Comparison of ENCODE assay signal across 9 mouse cellular contexts in genomic region chr8:70351035-70351999, GRCm38 (mm10). TPM values are rescaled to one million over a fixed set of nuclear protein-coding genes. Genes with fewer than 3 reads are reported as not detected.
DNase-seq lines count a peak whose midpoint lies in the region; ATAC-seq and TF ChIP-seq lines count a peak whose summit lies in the region.
"Had no signal": no experiment of that assay in that cellular context is flagged by ENCODE, and none has a peak within 500 bp of the region (broad histone marks: within the 10 kb centered on the region; RNA-seq: fewer than 3 reads in every experiment).

No protein-coding gene starts in this region.

- peaks cover 3% of the 10 kb centered on the region for H3K36me3 ChIP-seq in heart, adult 2 months (ENCODE audit: control insufficient read depth, insufficient read depth, low read length)
- H3K36me3 ChIP-seq in hindbrain, embryonic 15.5 days: no peaks in the 10 kb centered on the region
- peaks cover 26% of the 10 kb centered on the region for H3K36me3 ChIP-seq in midbrain, embryonic 13.5 days

- WGBS in heart, adult 2 months: 38% methylated on average over 15 of the region's 15 CpGs
- WGBS in hindbrain, embryonic 15.5 days: 56% methylated on average over 15 of the region's 15 CpGs
- 62% methylated on average over 15 of the region's 15 CpGs for WGBS in midbrain, embryonic 13.5 days

- ATAC-seq in hindbrain, embryonic 15.5 days (ENCODE audit: low FRiP score, low read depth): no peak
- no peak for ATAC-seq in midbrain, embryonic 13.5 days
- no peak; the same call in 1 of the 2 replicates for ATAC-seq in erythroid progenitor cell, adult 5-6 weeks (replicated peaks; ENCODE audit: low FRiP score, poor library complexity, severe bottlenecking)

- TF ChIP-seq EP300 in heart, adult 2 months (IDR thresholded peaks at IDR 0.05; ENCODE audit: insufficient read depth, low read depth, low read length): no peak

- H3K9me3 ChIP-seq in hindbrain, embryonic 15.5 days: no peaks in the 10 kb centered on the region
- H3K9me3 ChIP-seq in midbrain, embryonic 13.5 days: no peaks in the 10 kb centered on the region

- H3K79me2 ChIP-seq in heart, adult 2 months (replicated peaks; ENCODE audit: control insufficient read depth, insufficient read depth, low read length): peaks cover 13% of the 10 kb centered on the region

- H3K4me1 ChIP-seq in heart, adult 2 months (ENCODE audit: control insufficient read depth, insufficient read depth, low read length): peaks cover 34% of the 10 kb centered on the region
- H3K4me1 ChIP-seq in hindbrain, embryonic 15.5 days (replicated peaks): peaks cover 56% of the 10 kb centered on the region
- peaks cover 57% of the 10 kb centered on the region for H3K4me1 ChIP-seq in midbrain, embryonic 13.5 days (replicated peaks)

- DNase-seq in heart, adult 2 months: no peak
- DNase-seq in heart, postnatal 14 days: no peak
- DNase-seq in urinary bladder, postnatal 14 days (ENCODE audit: low spot score): peak; percentile 52
- DNase-seq in urinary bladder, adult 2 months (ENCODE audit: low spot score): no peak
- DNase-seq in layer of hippocampus, adult 11-12 months (ENCODE audit: low spot score): no peak

- no peak overlapping the region; the same call in 1 of the 2 replicates for H3K27ac ChIP-seq in heart, adult 2 months
- no peak overlapping the region for H3K27ac ChIP-seq in hindbrain, embryonic 15.5 days (replicated peaks)
- no peak overlapping the region for H3K27ac ChIP-seq in midbrain, embryonic 13.5 days

- intact Hi-C loops in heart, adult 2 months (cut with DNase I): no loop called here
- intact Hi-C loops in heart, postnatal 14 days (cut with DNase I): no loop called here

- H3K27me3 ChIP-seq in heart, adult 2 months (ENCODE audit: control insufficient read depth, insufficient read depth, low read length): no peaks in the 10 kb centered on the region
- no peaks in the 10 kb centered on the region for H3K27me3 ChIP-seq in hindbrain, embryonic 15.5 days
- no peaks in the 10 kb centered on the region for H3K27me3 ChIP-seq in midbrain, embryonic 13.5 days

- H3K9ac ChIP-seq in heart, adult 2 months (ENCODE audit: low read depth, low read length): peak overlapping the region; percentile 90
- H3K9ac ChIP-seq in hindbrain, embryonic 15.5 days: peak overlapping the region; percentile 100
- peak overlapping the region; percentile 100 for H3K9ac ChIP-seq in midbrain, embryonic 13.5 days (replicated peaks)

- H3K4me3 ChIP-seq in heart, adult 2 months: peak overlapping the region; percentile 86
- peak overlapping the region; percentile 100 for H3K4me3 ChIP-seq in hindbrain, embryonic 15.5 days
- H3K4me3 ChIP-seq in midbrain, embryonic 13.5 days (replicated peaks): peak overlapping the region; percentile 99

- no peak for TF ChIP-seq POLR2A in heart, adult 2 months (IDR thresholded peaks at IDR 0.05; ENCODE audit: insufficient read depth, low read depth, low read length)

- H3K4me2 ChIP-seq in hindbrain, embryonic 15.5 days: peak overlapping the region; percentile 99
- peak overlapping the region; percentile 90 for H3K4me2 ChIP-seq in midbrain, embryonic 13.5 days (replicated peaks)

- no peak for TF ChIP-seq CTCF in heart, adult 2 months (IDR thresholded peaks at IDR 0.05)

RNA-seq across cellular contexts. Expression of gene Upf1, which starts 1.8 kb away (rescaled TPM):
- total RNA-seq in heart, adult 2 months (2021): 10 to 100 TPM; 42.6 to 43.9 TPM
- polyA plus RNA-seq in heart, adult 2 months (2012; rRNA removed): 17.4 and 23.4 TPM in 2 replicates
- total RNA-seq in heart, postnatal 14 days (2021): 10 to 100 TPM; 41.3 to 44.0 TPM
- 16.4 and 30.5 TPM in 2 replicates for polyA plus RNA-seq in urinary bladder, adult 2 months (2012; rRNA removed)
- 14.5 and 15.1 TPM in 2 replicates for polyA plus RNA-seq in hindbrain, embryonic 15.5 days (2015; fragmentation: Nextera tagmentation; extraction: Ambion mirVana)
- polyA plus RNA-seq in midbrain, embryonic 13.5 days (2015; fragmentation: Nextera tagmentation; extraction: Ambion mirVana): 15.5 and 18.1 TPM in 2 replicates
- 18.4 and 20.2 TPM in 2 replicates for total RNA-seq in erythroid progenitor cell, adult 5-6 weeks (2015; ENCODE audit: low replicate concordance)
- total RNA-seq in erythroid progenitor cell, adult 5-6 weeks (2017; ENCODE audit: low replicate concordance): 32.5 and 43.9 TPM in 2 replicates

RNA-seq across cellular contexts. Expression of gene Gdf1, which starts 21.7 kb away (rescaled TPM):
- total RNA-seq in heart, adult 2 months (2021): not detected
- 0.14 TPM in 1 of 2 replicates, not detected in the other for polyA plus RNA-seq in heart, adult 2 months (2012; rRNA removed)
- not detected for total RNA-seq in heart, postnatal 14 days (2021)
- polyA plus RNA-seq in urinary bladder, adult 2 months (2012; rRNA removed): 0.74 and 1.3 TPM in 2 replicates
- polyA plus RNA-seq in hindbrain, embryonic 15.5 days (2015; fragmentation: Nextera tagmentation; extraction: Ambion mirVana): 2.8 and 7.8 TPM in 2 replicates
- polyA plus RNA-seq in midbrain, embryonic 13.5 days (2015; fragmentation: Nextera tagmentation; extraction: Ambion mirVana): 3.7 and 6.0 TPM in 2 replicates
- total RNA-seq in erythroid progenitor cell, adult 5-6 weeks (2015; ENCODE audit: low replicate concordance): not detected in 2 replicates
- not detected in 2 replicates for total RNA-seq in erythroid progenitor cell, adult 5-6 weeks (2017; ENCODE audit: low replicate concordance)
- total RNA-seq: neutrophil, adult 5-6 weeks had no signal

RNA-seq across cellular contexts. Expression of gene Comp, which starts 22.0 kb away (rescaled TPM):
- total RNA-seq in heart, adult 2 months (2021): 1 to 10 TPM; 5.1 to 5.4 TPM
- 11.5 and 17.4 TPM in 2 replicates for polyA plus RNA-seq in heart, adult 2 months (2012; rRNA removed)
- 1 to 10 TPM; 2.4 to 3.8 TPM for total RNA-seq in heart, postnatal 14 days (2021)
- polyA plus RNA-seq in urinary bladder, adult 2 months (2012; rRNA removed): 0.22 and 0.23 TPM in 2 replicates
- polyA plus RNA-seq in hindbrain, embryonic 15.5 days (2015; fragmentation: Nextera tagmentation; extraction: Ambion mirVana): 0.27 and 0.47 TPM in 2 replicates
- polyA plus RNA-seq in midbrain, embryonic 13.5 days (2015; fragmentation: Nextera tagmentation; extraction: Ambion mirVana): 0.21 and 0.42 TPM in 2 replicates
- not detected in 2 replicates for total RNA-seq in erythroid progenitor cell, adult 5-6 weeks (2015; ENCODE audit: low replicate concordance)
- total RNA-seq in erythroid progenitor cell, adult 5-6 weeks (2017; ENCODE audit: low replicate concordance): 0.39 TPM in 1 of 2 replicates, not detected in the other

RNA-seq across cellular contexts. Expression of gene Cers1, which starts 35.7 kb away (rescaled TPM):
- under 1 TPM; 0.34 to 0.64 TPM for total RNA-seq in heart, adult 2 months (2021)
- 0.97 and 1.2 TPM in 2 replicates for polyA plus RNA-seq in heart, adult 2 months (2012; rRNA removed)
- under 1 TPM; 0.56 to 0.72 TPM for total RNA-seq in heart, postnatal 14 days (2021)
- polyA plus RNA-seq in urinary bladder, adult 2 months (2012; rRNA removed): 1.3 and 2.1 TPM in 2 replicates
- 37.8 and 43.2 TPM in 2 replicates for polyA plus RNA-seq in hindbrain, embryonic 15.5 days (2015; fragmentation: Nextera tagmentation; extraction: Ambion mirVana)
- polyA plus RNA-seq in midbrain, embryonic 13.5 days (2015; fragmentation: Nextera tagmentation; extraction: Ambion mirVana): 23.7 and 26.2 TPM in 2 replicates
- not detected in 2 replicates for total RNA-seq in erythroid progenitor cell, adult 5-6 weeks (2015; ENCODE audit: low replicate concordance)
- total RNA-seq in erythroid progenitor cell, adult 5-6 weeks (2017; ENCODE audit: low replicate concordance): not detected in 2 replicates
- total RNA-seq: neutrophil, adult 5-6 weeks had no signal

RNA-seq across cellular contexts. Expression of gene Cope, which starts 49.0 kb away (rescaled TPM):
- 100 to 1,000 TPM; 147 to 155 TPM for total RNA-seq in heart, adult 2 months (2021)
- polyA plus RNA-seq in heart, adult 2 months (2012; rRNA removed): 193 and 209 TPM in 2 replicates
- 100 to 1,000 TPM; 160 to 164 TPM for total RNA-seq in heart, postnatal 14 days (2021)
- 211 and 264 TPM in 2 replicates for polyA plus RNA-seq in urinary bladder, adult 2 months (2012; rRNA removed)
- 291 and 295 TPM in 2 replicates for polyA plus RNA-seq in hindbrain, embryonic 15.5 days (2015; fragmentation: Nextera tagmentation; extraction: Ambion mirVana)
- 273 and 290 TPM in 2 replicates for polyA plus RNA-seq in midbrain, embryonic 13.5 days (2015; fragmentation: Nextera tagmentation; extraction: Ambion mirVana)
- 78.6 and 122 TPM in 2 replicates for total RNA-seq in erythroid progenitor cell, adult 5-6 weeks (2015; ENCODE audit: low replicate concordance)
- 16.7 and 51.7 TPM in 2 replicates for total RNA-seq in erythroid progenitor cell, adult 5-6 weeks (2017; ENCODE audit: low replicate concordance)
